Mouse (Mus musculus) heart, embryonic 10.5 days (tissue): ENCODE measurements around the gene Ythdf2. TPM values are rescaled to one million over a fixed set of nuclear protein-coding genes. Genes with fewer than 3 reads are reported as not detected.
A peak's percentile ranks its signal among the peaks of the same experiment; 100 is the strongest.

Experiments used
- DNase-seq: peaks from one replicate; pipeline ENCODE4 v3.0.0-alpha.2; 2017; ENCODE audit warnings: low spot score
- H3K27ac ChIP-seq: fragments of 300-500 bp; sonication (generic); 2 replicates; pipeline ENCODE4 v1.5.1; 2016; ENCODE audit warnings: mild to moderate bottlenecking
- H3K27me3 ChIP-seq: fragments of 300-500 bp; sonication (generic); 2 replicates; pipeline ENCODE4 v1.6.1; 2016; ENCODE audit warnings: mild to moderate bottlenecking; ENCODE audit not compliant: poor library complexity, insufficient read depth, severe bottlenecking
- H3K36me3 ChIP-seq: fragments of 300-500 bp; sonication (generic); 2 replicates; pipeline ENCODE4 v1.6.1; 2016; ENCODE audit warnings: mild to moderate bottlenecking, moderate library complexity
- H3K4me1 ChIP-seq: fragments of 300-500 bp; sonication (generic); 2 replicates; pipeline ENCODE4 v1.6.1; 2016; ENCODE audit warnings: mild to moderate bottlenecking
- H3K4me3 ChIP-seq: fragments of 300-500 bp; sonication (generic); 2 replicates; pipeline ENCODE4 v1.5.1; 2016; ENCODE audit warnings: mild to moderate bottlenecking, moderate library complexity
- H3K9me3 ChIP-seq: fragments of 300-500 bp; sonication (generic); 2 replicates; pipeline ENCODE4 v1.6.1; 2016; ENCODE audit warnings: mild to moderate bottlenecking, moderate library complexity
- WGBS: fragments of 180-500 bp; shearing (Covaris S2); methylation state at CpG from one replicate; pipeline ENCODE4 v1.1.7; 2016; 5-methylcytosine and 5-hydroxymethylcytosine counted together
- polyA plus RNA-seq: library from polyadenylated mRNA; unstranded; fragments of >200 nt; fragmentation: Nextera tagmentation; extraction: Ambion mirVana; gene quantifications from 2 replicates; pipeline ENCODE4 v1.2.1, GENCODE M21; 2016

The Ythdf2 gene
- polyA plus RNA-seq, 1 experiment from 2014 or later, result 91.6 TPM

GRCm38 (mm10) chr4:132198285-132198712 is 13.8 kb downstream of the Ythdf2 start:
- H3K27me3 ChIP-seq, result no peaks in the 10 kb centered on the region
- peaks cover 7% of the 10 kb centered on the region; the same call in 1 of the 2 replicates for H3K4me1 ChIP-seq
- no peaks in the 10 kb centered on the region for H3K9me3 ChIP-seq
- H3K36me3 ChIP-seq, result peaks cover 77% of the 10 kb centered on the region
- DNase-seq, result no peak
- H3K4me3 ChIP-seq, result no peak overlapping the region
- H3K27ac ChIP-seq, result no peak overlapping the region
- whole genome bisulfite sequencing, result 53% methylated on average over 4 of the region's 4 CpGs

- Histone ChIP-seq H3K27me3 (no peaks in the 10 kb centered on the region), H3K9me3 (no peaks in the 10 kb centered on the region), H3K4me3 (no peak overlapping the region), H3K27ac (no peak overlapping the region), H3K36me3 (peaks cover 64% of the 10 kb centered on the region), H3K4me1 (peaks cover 7% of the 10 kb centered on the region; the same call in 1 of the 2 replicates)
- 84% methylated on average over 3 of the region's 3 CpGs for WGBS
- no peak for DNase-seq
Measured at GRCm38 (mm10) chr4:132194975-132195374, 17.1 kb downstream of the Ythdf2 start.

- Histone ChIP-seq H3K27ac (no peak overlapping the region), H3K9me3 (no peaks in the 10 kb centered on the region), H3K27me3 (no peaks in the 10 kb centered on the region), H3K4me1 (peaks cover 7% of the 10 kb centered on the region; the same call in 1 of the 2 replicates), H3K36me3 (peaks cover 65% of the 10 kb centered on the region), H3K4me3 (no peak overlapping the region)
- 86% methylated on average over 6 of the region's 6 CpGs for WGBS
- no peak for DNase-seq
Measured at GRCm38 (mm10) chr4:132194373-132194772, 17.7 kb downstream of the Ythdf2 start.

- no peak overlapping the region for H3K4me3 ChIP-seq
- 93% methylated on average over 2 of the region's 2 CpGs for WGBS
- no peaks in the 10 kb centered on the region for H3K9me3 ChIP-seq
- no peaks in the 10 kb centered on the region for H3K4me1 ChIP-seq
- DNase-seq, result peak; percentile 14
- no peaks in the 10 kb centered on the region for H3K27me3 ChIP-seq
- H3K36me3 ChIP-seq, result peaks cover 68% of the 10 kb centered on the region
- no peak overlapping the region for H3K27ac ChIP-seq
Measured at GRCm38 (mm10) chr4:132187826-132188401, 24.2 kb downstream of the Ythdf2 start.

- Histone ChIP-seq H3K9me3 (no peaks in the 10 kb centered on the region), H3K36me3 (peaks cover 55% of the 10 kb centered on the region), H3K4me1 (no peaks in the 10 kb centered on the region), H3K27me3 (no peaks in the 10 kb centered on the region), H3K27ac (no peak overlapping the region), H3K4me3 (no peak overlapping the region)
- 88% methylated on average over 3 of the region's 3 CpGs for WGBS
- DNase-seq, result peak; percentile 10
Measured at GRCm38 (mm10) chr4:132183162-132183561, 28.9 kb downstream of the Ythdf2 start.

- Histone ChIP-seq H3K4me3 (no peak overlapping the region), H3K36me3 (peaks cover 47% of the 10 kb centered on the region), H3K27ac (no peak overlapping the region), H3K9me3 (no peaks in the 10 kb centered on the region), H3K27me3 (no peaks in the 10 kb centered on the region), H3K4me1 (no peaks in the 10 kb centered on the region)
- 65% methylated on average over 22 of the region's 22 CpGs for WGBS
- DNase-seq, result no peak
Measured at GRCm38 (mm10) chr4:132181721-132182658, 30.1 kb downstream of the Ythdf2 start.

GRCm38 (mm10) chr4:132180710-132181109 is 31.4 kb downstream of the Ythdf2 start:
- H3K27ac ChIP-seq, result no peak overlapping the region
- DNase-seq, result no peak
- H3K27me3 ChIP-seq, result no peaks in the 10 kb centered on the region
- no peak overlapping the region for H3K4me3 ChIP-seq
- no peaks in the 10 kb centered on the region for H3K4me1 ChIP-seq
- H3K9me3 ChIP-seq, result no peaks in the 10 kb centered on the region
- 77% methylated on average over 9 of the region's 9 CpGs for WGBS
- peaks cover 43% of the 10 kb centered on the region for H3K36me3 ChIP-seq

- H3K36me3 ChIP-seq, result peaks cover 26% of the 10 kb centered on the region
- no peak overlapping the region for H3K27ac ChIP-seq
- no peaks in the 10 kb centered on the region for H3K4me1 ChIP-seq
- no peaks in the 10 kb centered on the region; the same call in 1 of the 2 replicates for H3K27me3 ChIP-seq
- 11% methylated on average over 10 of the region's 10 CpGs for WGBS
- no peak overlapping the region for H3K4me3 ChIP-seq
- DNase-seq, result no peak
- H3K9me3 ChIP-seq, result no peaks in the 10 kb centered on the region
Measured at GRCm38 (mm10) chr4:132178630-132179059, 33.5 kb downstream of the Ythdf2 start.

GRCm38 (mm10) chr4:132176474-132176873 is 35.6 kb downstream of the Ythdf2 start:
- WGBS, result 58% methylated on average over 10 of the region's 10 CpGs
- Histone ChIP-seq H3K4me3 (no peak overlapping the region), H3K27ac (no peak overlapping the region), H3K36me3 (peaks cover 7% of the 10 kb centered on the region), H3K27me3 (no peaks in the 10 kb centered on the region; the same call in 1 of the 2 replicates), H3K4me1 (no peaks in the 10 kb centered on the region), H3K9me3 (no peaks in the 10 kb centered on the region)
- no peak for DNase-seq

GRCm38 (mm10) chr4:132170891-132171290 is 41.2 kb downstream of the Ythdf2 start:
- H3K4me1 ChIP-seq, result 0 out of 2 replicates have a peak, but pooled peaks cover 7% of the 10 kb centered on the region
- H3K27ac ChIP-seq, result no peak overlapping the region
- H3K4me3 ChIP-seq, result no peak overlapping the region
- H3K36me3 ChIP-seq, result no peaks in the 10 kb centered on the region
- no peak for DNase-seq
- WGBS, result 30% methylated on average over 7 of the region's 7 CpGs
- no peaks in the 10 kb centered on the region; the same call in 1 of the 2 replicates for H3K27me3 ChIP-seq
- H3K9me3 ChIP-seq, result no peaks in the 10 kb centered on the region

- no peak overlapping the region for H3K27ac ChIP-seq
- peaks cover 10% of the 10 kb centered on the region; the same call in 1 of the 2 replicates for H3K4me1 ChIP-seq
- 82% methylated on average over 5 of the region's 5 CpGs for WGBS
- DNase-seq, result no peak
- H3K4me3 ChIP-seq, result no peak overlapping the region
- H3K9me3 ChIP-seq, result no peaks in the 10 kb centered on the region
- no peaks in the 10 kb centered on the region; the same call in 1 of the 2 replicates for H3K27me3 ChIP-seq
- H3K36me3 ChIP-seq, result no peaks in the 10 kb centered on the region
Measured at GRCm38 (mm10) chr4:132169761-132170160, 42.3 kb downstream of the Ythdf2 start.

GRCm38 (mm10) chr4:132169271-132169670 is 42.8 kb downstream of the Ythdf2 start:
- DNase-seq, result peak; percentile 63
- Histone ChIP-seq H3K9me3 (no peaks in the 10 kb centered on the region), H3K4me3 (no peak overlapping the region), H3K4me1 (peaks cover 10% of the 10 kb centered on the region; the same call in 1 of the 2 replicates), H3K27me3 (no peaks in the 10 kb centered on the region; the same call in 1 of the 2 replicates), H3K27ac (no peak overlapping the region), H3K36me3 (no peaks in the 10 kb centered on the region)
- 90% methylated on average over 3 of the region's 3 CpGs for WGBS

- Histone ChIP-seq H3K9me3 (no peaks in the 10 kb centered on the region), H3K27ac (no peak overlapping the region), H3K36me3 (no peaks in the 10 kb centered on the region), H3K4me1 (peaks cover 10% of the 10 kb centered on the region; the same call in 1 of the 2 replicates), H3K4me3 (no peak overlapping the region), H3K27me3 (no peaks in the 10 kb centered on the region)
- 81% methylated on average over 3 of the region's 3 CpGs for WGBS
- peak; percentile 30 for DNase-seq
Measured at GRCm38 (mm10) chr4:132167436-132167835, 44.7 kb downstream of the Ythdf2 start.
